Comparison of ENCODE assay signal across 10 mouse cellular contexts in genomic region chr3:79474911-79475310, GRCm38 (mm10).
DNase-seq lines count a peak whose midpoint lies in the region; ATAC-seq and TF ChIP-seq lines count a peak whose summit lies in the region.
"Had no signal": no experiment of that assay in that cellular context is flagged by ENCODE, and none has a peak within 500 bp of the region (broad histone marks: within the 10 kb centered on the region; RNA-seq: fewer than 3 reads in every experiment).

No protein-coding gene starts in this region.

- H3K4me1 ChIP-seq in hindbrain, embryonic 11.5 days (replicated peaks; ENCODE audit: control insufficient read depth, insufficient read depth, low read length) = no peaks in the 10 kb centered on the region
- peaks cover 10% of the 10 kb centered on the region for H3K4me1 ChIP-seq in hindbrain, embryonic 10.5 days (replicated peaks)
- H3K4me1 ChIP-seq in forebrain, postnatal 0 days (ENCODE audit: insufficient read depth) = peaks cover 21% of the 10 kb centered on the region
- no peaks in the 10 kb centered on the region for H3K4me1 ChIP-seq in hindbrain, postnatal 0 days (ENCODE audit: insufficient read depth, low read length)
- peaks cover 26% of the 10 kb centered on the region for H3K4me1 ChIP-seq in neural tube, embryonic 13.5 days (replicated peaks)

- no peaks in the 10 kb centered on the region for H3K36me3 ChIP-seq in hindbrain, embryonic 11.5 days (ENCODE audit: control insufficient read depth, insufficient read depth, low read length)
- peaks cover 57% of the 10 kb centered on the region for H3K36me3 ChIP-seq in hindbrain, embryonic 10.5 days
- H3K36me3 ChIP-seq in forebrain, postnatal 0 days (ENCODE audit: insufficient read depth) = peaks cover 18% of the 10 kb centered on the region
- peaks cover 12% of the 10 kb centered on the region; the same call in 1 of the 2 replicates for H3K36me3 ChIP-seq in hindbrain, postnatal 0 days (ENCODE audit: insufficient read depth, low read length)
- H3K36me3 ChIP-seq in neural tube, embryonic 13.5 days = peaks cover 30% of the 10 kb centered on the region

- no peak overlapping the region for H3K4me3 ChIP-seq in hindbrain, embryonic 11.5 days (ENCODE audit: low read depth, low read length)
- H3K4me3 ChIP-seq in hindbrain, embryonic 10.5 days = no peak overlapping the region
- H3K4me3 ChIP-seq in forebrain, postnatal 0 days (ENCODE audit: low read depth, low read length) = no peak overlapping the region
- no peak overlapping the region for H3K4me3 ChIP-seq in hindbrain, postnatal 0 days (ENCODE audit: low read length)
- no peak overlapping the region for H3K4me3 ChIP-seq in neural tube, embryonic 13.5 days
- H3K4me3 ChIP-seq: liver, embryonic 15.5 days had no signal

- intact Hi-C loops in gastrocnemius, postnatal 36 days (cut with DNase I) = no loop called here

- 66% methylated on average over 4 of the region's 4 CpGs for whole genome bisulfite sequencing in hindbrain, embryonic 11.5 days
- WGBS in hindbrain, embryonic 10.5 days = 70% methylated on average over 4 of the region's 4 CpGs
- 18% methylated on average over 4 of the region's 4 CpGs for WGBS in forebrain, postnatal 0 days
- 20% methylated on average over 4 of the region's 4 CpGs for WGBS in hindbrain, postnatal 0 days
- WGBS in neural tube, embryonic 13.5 days = 27% methylated on average over 4 of the region's 4 CpGs

- H3K9ac ChIP-seq in hindbrain, embryonic 11.5 days (ENCODE audit: low read depth, low read length) = no peak overlapping the region
- H3K9ac ChIP-seq in forebrain, postnatal 0 days = no peak overlapping the region
- no peak overlapping the region for H3K9ac ChIP-seq in hindbrain, postnatal 0 days (replicated peaks; ENCODE audit: low read length)
- no peak overlapping the region for H3K9ac ChIP-seq in neural tube, embryonic 13.5 days
- H3K9ac ChIP-seq: liver, embryonic 15.5 days had no signal

- no peak overlapping the region for H3K4me2 ChIP-seq in hindbrain, embryonic 11.5 days (replicated peaks; ENCODE audit: low read depth, low read length)
- no peak overlapping the region for H3K4me2 ChIP-seq in forebrain, postnatal 0 days (ENCODE audit: low read depth)
- no peak overlapping the region for H3K4me2 ChIP-seq in hindbrain, postnatal 0 days (ENCODE audit: low read depth, low read length)
- H3K4me2 ChIP-seq in neural tube, embryonic 13.5 days = no peak overlapping the region
- H3K4me2 ChIP-seq: liver, embryonic 15.5 days had no signal

- TF ChIP-seq CTCF in forebrain, postnatal 0 days (IDR thresholded peaks at IDR 0.05; ENCODE audit: low read depth) = no peak
- TF ChIP-seq CTCF in hindbrain, postnatal 0 days (IDR thresholded peaks at IDR 0.05; ENCODE audit: low read depth) = no peak

- DNase-seq in hindbrain, embryonic 11.5 days (ENCODE audit: low spot score) = peak; percentile 23
- no peak for DNase-seq in hindbrain, embryonic 10.5 days (ENCODE audit: low spot score)
- peak; percentile 81 for DNase-seq in forebrain, postnatal 0 days
- DNase-seq in hindbrain, postnatal 0 days (ENCODE audit: low spot score) = peak; percentile 65
- no peak for DNase-seq in gastrocnemius, postnatal 36 days
- DNase-seq: kidney, postnatal 14 days had no signal

- peak; percentile 77 for ATAC-seq in hindbrain, embryonic 11.5 days (ENCODE audit: low FRiP score)
- ATAC-seq in forebrain, postnatal 0 days = peak; percentile 90
- peak; percentile 56 for ATAC-seq in hindbrain, postnatal 0 days
- peak; percentile 68 for ATAC-seq in neural tube, embryonic 13.5 days (ENCODE audit: low read depth)
- ATAC-seq in granulocyte monocyte progenitor cell, adult 5-6 weeks (replicated peaks; ENCODE audit: poor library complexity, severe bottlenecking) = no peak

- H3K27ac ChIP-seq in hindbrain, embryonic 11.5 days (ENCODE audit: low read depth, low read length) = no peak overlapping the region
- H3K27ac ChIP-seq in hindbrain, embryonic 10.5 days = no peak overlapping the region
- H3K27ac ChIP-seq in forebrain, postnatal 0 days (ENCODE audit: low read depth, low read length) = peak overlapping the region; percentile 17
- H3K27ac ChIP-seq in hindbrain, postnatal 0 days = no peak overlapping the region
- H3K27ac ChIP-seq in neural tube, embryonic 13.5 days (replicated peaks) = no peak overlapping the region
- H3K27ac ChIP-seq: liver, embryonic 15.5 days; stomach, postnatal 0 days had no signal

- no peaks in the 10 kb centered on the region for H3K9me3 ChIP-seq in hindbrain, embryonic 11.5 days (ENCODE audit: control insufficient read depth, low read length)
- no peaks in the 10 kb centered on the region for H3K9me3 ChIP-seq in hindbrain, embryonic 10.5 days
- no peaks in the 10 kb centered on the region for H3K9me3 ChIP-seq in forebrain, postnatal 0 days (ENCODE audit: low read length)
- H3K9me3 ChIP-seq in hindbrain, postnatal 0 days (ENCODE audit: low read length) = no peaks in the 10 kb centered on the region
- H3K9me3 ChIP-seq in neural tube, embryonic 13.5 days = no peaks in the 10 kb centered on the region
- H3K9me3 ChIP-seq: liver, embryonic 15.5 days had no signal

- H3K27me3 ChIP-seq in hindbrain, embryonic 11.5 days (ENCODE audit: control insufficient read depth, insufficient read depth, low read length) = no peaks in the 10 kb centered on the region
- no peaks in the 10 kb centered on the region for H3K27me3 ChIP-seq in hindbrain, embryonic 10.5 days (ENCODE audit: insufficient read depth, poor library complexity, severe bottlenecking)
- no peaks in the 10 kb centered on the region for H3K27me3 ChIP-seq in forebrain, postnatal 0 days (ENCODE audit: insufficient read depth, low read length)
- H3K27me3 ChIP-seq in hindbrain, postnatal 0 days (ENCODE audit: insufficient read depth, low read length) = no peaks in the 10 kb centered on the region
- H3K27me3 ChIP-seq in neural tube, embryonic 13.5 days = no peaks in the 10 kb centered on the region
- H3K27me3 ChIP-seq: liver, embryonic 15.5 days had no signal

Comparison
In these comparisons a context has a peak if more than half of its experiments do, and no peak if none do; other contexts are left out.
1. DNase-seq: peak in hindbrain, embryonic 11.5 days (single experiment), forebrain, postnatal 0 days (single experiment) and hindbrain, postnatal 0 days (single experiment); none in hindbrain, embryonic 10.5 days (single experiment) and gastrocnemius, postnatal 36 days (0 of 2).